Mouse (Mus musculus): ENCODE measurements at regions not wholly inside any gene's neighbourhood (a gene's known extent, or its start where the extent isn't known, plus 50 kb on each side); places are given as distances from the start of the nearest gene placed in this dataset.

DNA sequence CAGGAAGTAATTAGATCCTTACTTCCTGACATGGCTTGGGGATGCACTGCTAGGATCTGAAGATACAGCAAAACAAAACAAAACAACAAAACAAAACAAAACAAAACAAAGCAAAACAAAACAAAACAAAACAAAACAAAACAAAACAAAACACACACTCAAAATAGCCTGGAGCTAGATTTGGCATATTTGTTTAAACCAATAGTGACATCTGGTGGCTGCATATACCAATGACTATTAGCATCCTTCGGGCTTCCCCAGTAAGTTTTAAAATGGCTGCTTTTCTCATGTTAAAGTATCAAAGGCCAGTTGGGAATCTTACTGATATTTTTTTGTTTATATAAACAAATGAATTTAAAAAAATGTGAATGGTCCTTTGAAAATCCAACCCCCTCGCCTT lies 52.9 kb upstream of the Ica1 start:
- TF ChIP-seq CTCF (conservative IDR thresholded peaks at IDR 0.05 in 1 of 2, IDR thresholded peaks at IDR 0.05 in 1 of 2; ENCODE audit: low read depth in 2 of 2, low read length in 2 of 2) (peak; percentile 21 to 81; a peak in 2 of 4 replicates), ZMIZ1 (IDR thresholded peaks at IDR 0.05; ENCODE audit: low read depth, low read length) (no peak), GABPA (IDR thresholded peaks at IDR 0.05; ENCODE audit: insufficient replicate concordance, low read depth, low read length) (no peak), UBTF (IDR thresholded peaks at IDR 0.05; ENCODE audit: low read depth, low read length) (no peak)
